Mouse (Mus musculus) bone marrow, adult 2 months (tissue): ENCODE data around the gene Pon2.

Experiments used
- CTCF ChIP-seq: fragments of 200-500 bp; IDR thresholded peaks from 2 replicates; pipeline ENCODE4 v1.5.1; 2011; ENCODE audit warnings: low read length, control low read depth; ENCODE audit not compliant: control insufficient read depth, insufficient read depth
- POLR2A ChIP-seq: fragments of 200-500 bp; IDR thresholded peaks from 2 replicates; pipeline ENCODE4 v1.6.1; 2011; ENCODE audit warnings: low read depth, mild to moderate bottlenecking, control low read depth, low read length, borderline replicate concordance; ENCODE audit not compliant: control insufficient read depth

- TF ChIP-seq POLR2A (no peak), CTCF (no peak)
These were observed 42.4 kb downstream of the Pon2 start, which contains the start of gene Pon3 for GRCm38 (mm10) chr6:5255722-5256451.
